Mouse (Mus musculus) c-Kit-positive CD71-positive TER-119-positive erythroid progenitor cells, embryonic 14.5 days (primary cell): ENCODE measurements around the gene As3mt.

Experiments used
- DNase-seq: peaks from one replicate; pipeline ENCODE4 v3.0.0-alpha.2; 2013; ENCODE audit warnings: low spot score

As3mt gene

GRCm38 (mm10) chr19:46785633-46786032 is 78.4 kb downstream of the As3mt start:
- DNase-seq: no peak

- no peak for DNase-seq
Observed at GRCm38 (mm10) chr19:46789782-46790181, 82.5 kb downstream of the As3mt start.
